Mouse (Mus musculus) brain, embryonic 18.5 days (tissue): Measurements from ENCODE around the gene Gm8279.
"Not testable (repeated sequence)": the region's sequence is repeated elsewhere in the genome, so short reads cannot be mapped to it uniquely, and the experiment has no call there.

ENCODE experiments used
- DNase-seq: peaks from one replicate; pipeline ENCODE4 v3.0.0-alpha.2; 2012; ENCODE audit warnings: low read depth, low spot score

The Gm8279 gene

DNA sequence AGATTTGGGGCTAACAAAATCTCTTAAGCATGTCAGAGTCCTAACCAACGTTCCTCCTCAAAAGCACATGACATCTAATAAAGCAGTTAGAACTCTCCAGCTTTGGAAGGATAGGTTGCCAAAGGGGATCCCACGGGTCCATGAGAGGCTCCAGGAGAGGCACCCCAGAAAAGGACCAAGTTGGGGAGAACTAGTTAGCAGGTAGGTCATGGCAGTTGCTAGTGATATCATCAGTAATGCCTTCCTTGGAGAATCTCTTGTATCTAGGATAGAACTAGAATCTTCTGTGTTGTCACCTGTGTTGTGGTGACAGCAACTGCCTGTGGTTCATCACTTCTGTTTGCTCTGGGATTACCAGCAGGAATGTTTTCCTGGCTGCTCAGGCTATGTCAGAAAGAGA, at the start of gene Gm8279:
TSS of gene Gm8279 (plus strand) at position 301 of the 400 bp plus-strand sequence.
- DNase-seq = not testable (repeated sequence)

DNA sequence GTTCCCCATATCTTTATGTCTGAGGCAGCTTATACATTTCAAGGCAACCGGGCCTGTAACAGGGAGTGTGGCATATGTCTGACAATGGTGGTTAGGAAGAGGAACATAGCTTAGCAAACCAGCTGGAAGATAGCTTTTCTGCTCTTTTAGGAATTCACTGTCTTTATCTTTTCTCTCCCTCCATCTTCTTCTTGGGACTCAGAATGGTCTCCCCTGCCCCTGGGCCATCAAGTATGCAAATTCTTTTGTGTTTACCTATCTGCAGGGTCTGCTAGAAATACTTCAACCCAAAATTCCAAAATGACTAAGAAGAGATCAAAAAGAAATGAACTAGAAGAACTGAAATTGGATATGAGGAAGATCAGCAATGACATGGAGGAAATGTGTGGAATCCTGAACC, 32.9 kb downstream of the Gm8279 start, which contains the start of gene Gm3317:
TSS of gene Gm3317 (plus strand) at position 301 of the 400 bp plus-strand sequence.
- DNase-seq = not testable (repeated sequence)

- DNase-seq = not testable (repeated sequence)
Measured at GRCm38 (mm10) chr14:5185493-5185892, 54.2 kb downstream of the Gm8279 start, which contains the start of gene Gm8271. Gene Gm8271 (plus strand): TSS chr14:5185793.
